Mouse (Mus musculus) embryonic facial prominence, embryonic 11.5 days (tissue): ENCODE results near the gene Tdrd12. TPM values are rescaled to one million over a fixed set of nuclear protein-coding genes. Genes with fewer than 3 reads are reported as not detected.

Source experiments
- ATAC-seq: fragments of 200-750 bp; cut with Nextera tagmentation; replicated peaks from 2 replicates; pipeline ENCODE4 v1.8.0; 2017; ENCODE audit warnings: low read depth; ENCODE audit not compliant: insufficient number of reproducible peaks, low FRiP score, low TSS enrichment
- DNase-seq: peaks from one replicate; pipeline ENCODE4 v3.0.0-alpha.2; 2015; ENCODE audit warnings: low spot score
- H3K27ac ChIP-seq: fragments of 300-500 bp; sonication (generic); replicated peaks from 2 replicates; pipeline ENCODE4 v1.5.1; 2014; ENCODE audit warnings: mild to moderate bottlenecking, low read depth, low read length, control low read depth
- H3K27me3 ChIP-seq: fragments of 300-500 bp; sonication (generic); 2 replicates; pipeline ENCODE4 v1.6.1; 2014; ENCODE audit warnings: mild to moderate bottlenecking, low read length, moderate library complexity, mixed read lengths; ENCODE audit not compliant: control insufficient read depth, insufficient read depth
- H3K36me3 ChIP-seq: fragments of 300-500 bp; sonication (generic); replicated peaks from 2 replicates; pipeline ENCODE4 v1.6.1; 2014; ENCODE audit warnings: low read depth, mild to moderate bottlenecking, low read length, moderate library complexity, mixed read lengths; ENCODE audit not compliant: control insufficient read depth, insufficient read depth
- H3K4me1 ChIP-seq: fragments of 300-500 bp; sonication (generic); 2 replicates; pipeline ENCODE4 v1.6.1; 2014; ENCODE audit warnings: low read length, mixed read lengths; ENCODE audit not compliant: control insufficient read depth, insufficient read depth
- H3K4me2 ChIP-seq: fragments of 300-500 bp; sonication (generic); 2 replicates; pipeline ENCODE4 v1.6.1; 2014; ENCODE audit warnings: low read depth, mild to moderate bottlenecking, control low read depth, low read length, moderate library complexity
- H3K4me3 ChIP-seq: fragments of 300-500 bp; sonication (generic); 2 replicates; pipeline ENCODE4 v1.5.1; 2014; ENCODE audit warnings: low read depth, low read length, control low read depth
- H3K9ac ChIP-seq: fragments of 300-500 bp; sonication (generic); replicated peaks from 2 replicates; pipeline ENCODE4 v1.6.1; 2014; ENCODE audit warnings: mild to moderate bottlenecking, control low read depth, low read length
- H3K9me3 ChIP-seq: fragments of 300-500 bp; sonication (generic); replicated peaks from 2 replicates; pipeline ENCODE4 v1.6.1; 2016; ENCODE audit warnings: mild to moderate bottlenecking, low read length, inconsistent platforms, mixed read lengths; ENCODE audit not compliant: control insufficient read depth
- WGBS: fragments of 180-500 bp; shearing (Covaris S2); extraction: QIAGEN DNeasy Blood & Tissue Kit; methylation state at CpG from one replicate; pipeline ENCODE4 v1.1.7; 2014; 5-methylcytosine and 5-hydroxymethylcytosine counted together
- polyA plus RNA-seq: library from polyadenylated mRNA; unstranded; fragments of >200 nt; fragmentation: Nextera tagmentation; extraction: Ambion mirVana; gene quantifications from 2 replicates; pipeline ENCODE4 v1.2.1, GENCODE M21; 2014

The Tdrd12 gene
- polyA plus RNA-seq, 1 experiment from 2014 or later, result 0.48 TPM

- no peaks in the 10 kb centered on the region for H3K9me3 ChIP-seq
- H3K36me3 ChIP-seq, result no peaks in the 10 kb centered on the region
- 75% methylated on average over 4 of the region's 4 CpGs for WGBS
- ATAC-seq (no peak), DNase-seq (no peak)
- no peak overlapping the region for H3K9ac ChIP-seq
- no peak overlapping the region for H3K4me2 ChIP-seq
- no peaks in the 10 kb centered on the region for H3K4me1 ChIP-seq
- H3K27ac ChIP-seq, result no peak overlapping the region
- H3K4me3 ChIP-seq, result no peak overlapping the region
- no peaks in the 10 kb centered on the region for H3K27me3 ChIP-seq
Measured at GRCm38 (mm10) chr7:35456091-35456814, 81.3 kb downstream of the Tdrd12 start.

- H3K4me3 ChIP-seq, result no peak overlapping the region
- no peak overlapping the region for H3K4me2 ChIP-seq
- WGBS, result 68% methylated on average over 7 of the region's 7 CpGs
- no peaks in the 10 kb centered on the region for H3K36me3 ChIP-seq
- ATAC-seq (no peak), DNase-seq (no peak)
- no peaks in the 10 kb centered on the region for H3K4me1 ChIP-seq
- H3K27ac ChIP-seq, result no peak overlapping the region
- H3K27me3 ChIP-seq, result no peaks in the 10 kb centered on the region
- no peaks in the 10 kb centered on the region for H3K9me3 ChIP-seq
- H3K9ac ChIP-seq, result no peak overlapping the region
Measured at GRCm38 (mm10) chr7:35448867-35449266, 88.7 kb downstream of the Tdrd12 start.

- ATAC-seq (no peak; the same call in 1 of the 2 replicates), DNase-seq (peak; percentile 20)
- Histone ChIP-seq H3K4me1 (no peaks in the 10 kb centered on the region), H3K9me3 (no peaks in the 10 kb centered on the region), H3K36me3 (no peaks in the 10 kb centered on the region), H3K9ac (no peak within 1 kb of the TSS), H3K4me3 (no peak within 1 kb of the TSS), H3K27ac (no peak within 1 kb of the TSS), H3K27me3 (no peaks in the 10 kb centered on the region), H3K4me2 (no peak within 1 kb of the TSS)
- 23% methylated on average over 15 of the region's 15 CpGs for WGBS
Measured at GRCm38 (mm10) chr7:35447996-35448846, 89.3 kb downstream of the Tdrd12 start, which contains the start of gene Slc7a9. Gene Slc7a9 (plus strand): TSS chr7:35448796.

- H3K27ac ChIP-seq, result no peak overlapping the region
- DNase-seq, result no peak
Measured at GRCm38 (mm10) chr7:35447501-35447900, 90.0 kb downstream of the Tdrd12 start.

GRCm38 (mm10) chr7:35435266-35435665 lies 102.3 kb downstream of the Tdrd12 start:
- no peak for ATAC-seq
- Histone ChIP-seq H3K36me3 (peaks cover 5% of the 10 kb centered on the region), H3K4me2 (no peak overlapping the region), H3K27me3 (no peaks in the 10 kb centered on the region), H3K9ac (no peak overlapping the region), H3K4me3 (no peak overlapping the region), H3K9me3 (no peaks in the 10 kb centered on the region), H3K4me1 (no peaks in the 10 kb centered on the region), H3K27ac (no peak overlapping the region)
- 79% methylated on average over 9 of the region's 9 CpGs for WGBS
- no peak for DNase-seq

More at GRCm38 (mm10) chr7:35447501-35447900, 90.0 kb downstream of the Tdrd12 start:
- Histone ChIP-seq H3K36me3 (no peaks in the 10 kb centered on the region), H3K4me3 (no peak overlapping the region), H3K27me3 (no peaks in the 10 kb centered on the region), H3K4me2 (no peak overlapping the region), H3K4me1 (no peaks in the 10 kb centered on the region), H3K9me3 (no peaks in the 10 kb centered on the region), H3K9ac (no peak overlapping the region)
- no peak for ATAC-seq
- WGBS, result 24% methylated on average over 4 of the region's 4 CpGs

- WGBS, result 89% methylated on average over 10 of the region's 10 CpGs
- Histone ChIP-seq H3K9me3 (no peaks in the 10 kb centered on the region), H3K4me3 (no peak overlapping the region), H3K36me3 (peaks cover 3% of the 10 kb centered on the region), H3K27ac (no peak overlapping the region), H3K4me1 (no peaks in the 10 kb centered on the region), H3K9ac (no peak overlapping the region), H3K4me2 (no peak overlapping the region), H3K27me3 (no peaks in the 10 kb centered on the region)
- ATAC-seq, result no peak
- DNase-seq, result no peak
Measured at GRCm38 (mm10) chr7:35428146-35428545, 109.4 kb downstream of the Tdrd12 start.

GRCm38 (mm10) chr7:35423071-35423470 lies 114.5 kb downstream of the Tdrd12 start:
- H3K36me3 ChIP-seq, result peaks cover 2% of the 10 kb centered on the region
- 89% methylated on average over 10 of the region's 10 CpGs for WGBS

More at GRCm38 (mm10) chr7:35423071-35423470, 114.5 kb downstream of the Tdrd12 start:
- H3K9me3 ChIP-seq, result no peaks in the 10 kb centered on the region
- no peaks in the 10 kb centered on the region for H3K4me1 ChIP-seq
- no peak overlapping the region for H3K4me3 ChIP-seq
- no peak overlapping the region for H3K27ac ChIP-seq
- ATAC-seq (no peak), DNase-seq (no peak)
- H3K4me2 ChIP-seq, result no peak overlapping the region
- H3K9ac ChIP-seq, result no peak overlapping the region
- no peaks in the 10 kb centered on the region for H3K27me3 ChIP-seq
